Mouse (Mus musculus) liver, postnatal 0 days (tissue): ENCODE data around the gene Cyp4f17. TPM values are rescaled to one million over a fixed set of nuclear protein-coding genes. Genes with fewer than 3 reads are reported as not detected.
"Not testable (repeated sequence)": the region's sequence is repeated elsewhere in the genome, so short reads cannot be mapped to it uniquely, and the experiment has no call there.

Source experiments
- ATAC-seq: fragments of 200-750 bp; cut with Nextera tagmentation; 2 replicates; pipeline ENCODE4 v1.8.0; 2017; ENCODE audit warnings: mild to moderate bottlenecking, moderate library complexity
- DNase-seq: peaks from one replicate; pipeline ENCODE4 v3.0.0-alpha.2; 2016
- H3K27ac ChIP-seq: fragments of 300-500 bp; sonication (generic); 2 replicates; pipeline ENCODE4 v1.5.1; 2014; ENCODE audit warnings: antibody characterized with exemption, moderate library complexity, mild to moderate bottlenecking, low read depth
- H3K27me3 ChIP-seq: fragments of 300-500 bp; sonication (generic); 2 replicates; pipeline ENCODE4 v1.6.1; 2014; ENCODE audit warnings: low read length, control low read depth, mixed read lengths; ENCODE audit not compliant: insufficient read depth
- H3K36me3 ChIP-seq: fragments of 300-500 bp; sonication (generic); replicated peaks from 2 replicates; pipeline ENCODE4 v1.6.1; 2014; ENCODE audit warnings: mild to moderate bottlenecking, control low read depth, low read length, moderate library complexity, mixed read lengths; ENCODE audit not compliant: insufficient read depth
- H3K4me1 ChIP-seq: fragments of 300-500 bp; sonication (generic); 2 replicates; pipeline ENCODE4 v1.6.1; 2014; ENCODE audit warnings: antibody characterized with exemption, mild to moderate bottlenecking, control low read depth; ENCODE audit not compliant: insufficient read depth
- H3K4me2 ChIP-seq: fragments of 300-500 bp; sonication (generic); 2 replicates; pipeline ENCODE4 v1.6.1; 2014; ENCODE audit warnings: low read depth, mild to moderate bottlenecking, low read length, moderate library complexity, mixed read lengths
- H3K4me3 ChIP-seq: fragments of 300-500 bp; sonication (generic); 2 replicates; pipeline ENCODE4 v1.5.1; 2014; ENCODE audit warnings: low read depth, low read length
- H3K9ac ChIP-seq: fragments of 300-500 bp; sonication (generic); replicated peaks from 2 replicates; pipeline ENCODE4 v1.6.1; 2014; ENCODE audit warnings: mild to moderate bottlenecking, moderate library complexity
- H3K9me3 ChIP-seq: fragments of 300-500 bp; sonication (generic); 2 replicates; pipeline ENCODE4 v1.6.1; 2016; ENCODE audit warnings: mild to moderate bottlenecking, control low read depth, low read length, mixed read lengths
- CTCF ChIP-seq: sonication (generic); IDR thresholded peaks from 2 replicates; pipeline ENCODE4 v1.5.1; 2016; ENCODE audit warnings: antibody characterized with exemption, low read depth
- EP300 ChIP-seq: IDR thresholded peaks from 2 replicates; pipeline ENCODE4 v1.6.1; 2016; ENCODE audit warnings: antibody characterized with exemption, low read depth, mild to moderate bottlenecking
- WGBS: fragments of 180-500 bp; shearing (Covaris S2); extraction: QIAGEN DNeasy Blood & Tissue Kit; methylation state at CpG from one replicate; pipeline ENCODE4 v1.1.7; 2014; ENCODE audit not compliant: insufficient replicate concordance; 5-methylcytosine and 5-hydroxymethylcytosine counted together
- polyA plus RNA-seq: library from polyadenylated mRNA; unstranded; fragments of >200 nt; fragmentation: Nextera tagmentation; extraction: Ambion mirVana; gene quantifications from 2 replicates; pipeline ENCODE4 v1.2.1, GENCODE M21; 2015

Cyp4f17 gene
- polyA plus RNA-seq, 1 experiment from 2014 or later = 2.7 TPM

- Histone ChIP-seq H3K4me2 (no peak overlapping the region; the same call in 1 of the 2 replicates), H3K9me3 (no peaks in the 10 kb centered on the region), H3K27ac (no peak overlapping the region), H3K4me1 (no peaks in the 10 kb centered on the region; the same call in 1 of the 2 replicates), H3K27me3 (no peaks in the 10 kb centered on the region), H3K4me3 (no peak overlapping the region), H3K9ac (no peak overlapping the region), H3K36me3 (0 out of 2 replicates have a peak, but pooled peaks cover 6% of the 10 kb centered on the region)
- no peak for TF ChIP-seq EP300
- TF ChIP-seq CTCF = no peak
- 61% methylated on average over 5 of the region's 5 CpGs for WGBS
- no peak for ATAC-seq
- no peak for DNase-seq
Measured at GRCm38 (mm10) chr17:32522816-32523215, 17.0 kb downstream of the Cyp4f17 start.

DNA sequence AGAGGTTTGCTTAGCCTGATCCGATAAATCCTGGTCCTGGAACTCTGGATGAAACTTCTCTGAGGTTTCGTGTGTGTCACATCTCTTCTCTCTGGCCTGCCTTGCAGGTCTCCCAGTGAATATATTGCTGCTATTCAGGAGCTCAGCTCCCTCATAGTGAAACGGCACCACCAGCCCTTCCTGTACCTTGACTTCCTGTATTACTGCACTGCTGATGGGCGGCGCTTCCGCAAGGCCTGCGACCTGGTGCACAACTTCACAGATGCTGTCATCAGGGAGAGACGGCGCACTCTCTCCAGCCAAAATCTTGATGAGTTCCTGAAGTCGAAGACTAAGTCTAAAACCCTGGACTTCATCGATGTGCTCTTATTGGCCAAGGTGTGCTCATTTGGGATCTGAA is 18.0 kb downstream of the Cyp4f17 start:
- TF ChIP-seq CTCF (no peak), EP300 (no peak)
- Histone ChIP-seq H3K27ac (no peak overlapping the region), H3K4me2 (peak overlapping the region; percentile 44; the same call in 1 of the 2 replicates), H3K4me3 (peak overlapping the region; percentile 15; the same call in 1 of the 2 replicates), H3K27me3 (no peaks in the 10 kb centered on the region), H3K36me3 (0 out of 2 replicates have a peak, but pooled peaks cover 6% of the 10 kb centered on the region), H3K4me1 (peaks cover 5% of the 10 kb centered on the region; the same call in 1 of the 2 replicates), H3K9ac (no peak overlapping the region), H3K9me3 (no peaks in the 10 kb centered on the region)
- ATAC-seq (no peak), DNase-seq (peak; percentile 31)
- 60% methylated on average over 11 of the region's 11 CpGs for WGBS

DNA sequence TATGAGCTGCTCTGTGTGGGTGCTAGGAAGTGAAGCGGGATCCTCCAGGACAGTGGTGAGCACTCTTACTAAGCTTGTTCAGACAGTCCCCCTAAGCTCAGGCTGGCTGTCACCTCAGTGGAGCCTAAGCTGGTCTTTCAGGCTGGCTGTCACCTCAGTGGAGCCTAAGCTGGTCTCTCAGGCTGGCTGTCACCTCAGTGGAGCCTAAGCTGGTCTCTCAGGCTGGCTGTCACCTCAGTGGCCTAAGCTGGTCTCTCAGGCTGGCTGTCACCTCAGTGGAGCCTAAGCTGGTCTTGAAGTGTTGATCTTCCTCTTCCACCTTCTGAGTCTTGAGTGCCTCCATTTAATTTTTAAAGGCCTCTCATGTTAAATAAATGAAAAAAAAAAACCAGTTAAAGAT is 20.5 kb downstream of the Cyp4f17 start:
- not testable (repeated sequence) for H3K36me3 ChIP-seq, H3K27me3 ChIP-seq, H3K27ac ChIP-seq, DNase-seq, H3K9ac ChIP-seq, H3K4me3 ChIP-seq, H3K4me2 ChIP-seq, H3K9me3 ChIP-seq, ATAC-seq, H3K4me1 ChIP-seq
- WGBS = 85% methylated on average over 1 of the region's 1 CpGs

GRCm38 (mm10) chr17:32527748-32528147 is 21.9 kb downstream of the Cyp4f17 start:
- Histone ChIP-seq H3K4me1 (peaks cover 5% of the 10 kb centered on the region; the same call in 1 of the 2 replicates), H3K4me3 (no peak overlapping the region), H3K4me2 (peak overlapping the region; percentile 78), H3K36me3 (0 out of 2 replicates have a peak, but pooled peaks cover 3% of the 10 kb centered on the region), H3K27ac (no peak overlapping the region), H3K27me3 (no peaks in the 10 kb centered on the region), H3K9ac (no peak overlapping the region; the same call in 1 of the 2 replicates), H3K9me3 (no peaks in the 10 kb centered on the region)
- TF ChIP-seq CTCF (no peak), EP300 (no peak)
- DNase-seq (no peak), ATAC-seq (no peak)
- WGBS = 82% methylated on average over 11 of the region's 11 CpGs

DNA sequence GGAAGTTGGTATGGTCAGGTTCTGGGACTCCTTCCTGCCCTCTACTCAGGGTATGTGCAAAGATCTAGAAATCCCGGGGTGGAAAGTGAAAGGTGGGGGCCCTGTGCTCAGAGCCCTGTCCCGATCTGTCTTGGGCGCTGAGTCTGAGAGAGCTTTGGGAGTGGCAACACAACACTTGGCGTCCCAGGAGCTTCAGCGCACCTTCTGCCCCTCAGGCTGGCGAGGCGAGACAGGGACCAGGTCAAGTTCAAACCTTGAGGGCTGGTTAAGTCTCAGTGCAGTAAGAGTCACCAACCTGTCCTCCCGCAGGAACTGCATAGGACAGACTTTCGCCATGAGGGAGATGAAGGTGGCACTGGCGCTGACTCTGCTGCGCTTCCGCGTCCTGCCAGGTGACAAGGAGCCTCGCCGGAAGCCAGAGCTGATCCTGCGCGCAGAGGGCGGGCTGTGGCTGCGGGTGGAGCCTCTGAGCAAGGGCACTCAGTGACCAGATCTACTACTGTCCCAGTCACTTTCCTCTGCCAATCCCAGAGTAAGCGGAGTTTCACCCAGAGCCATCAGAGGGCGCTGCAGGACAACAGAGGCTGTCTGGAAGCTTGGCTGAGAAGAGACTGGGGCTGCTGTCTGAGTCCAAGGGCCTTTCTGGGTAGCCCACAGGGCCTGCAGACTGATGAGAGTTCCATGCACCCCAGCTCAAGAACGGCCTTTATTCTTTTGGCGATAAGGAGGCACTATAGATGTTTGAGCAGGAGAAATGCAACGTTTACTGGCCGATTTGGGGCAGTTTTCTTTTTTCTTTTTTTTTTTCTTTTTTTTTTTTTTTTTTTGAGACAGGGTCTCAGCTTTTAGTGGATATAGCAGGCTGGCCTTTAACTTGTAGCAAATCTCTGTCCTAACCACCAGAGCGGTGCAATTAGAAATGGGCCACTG is 22.8 kb downstream of the Cyp4f17 start:
- TF ChIP-seq EP300 (no peak), CTCF (peak; percentile 95)

DNA sequence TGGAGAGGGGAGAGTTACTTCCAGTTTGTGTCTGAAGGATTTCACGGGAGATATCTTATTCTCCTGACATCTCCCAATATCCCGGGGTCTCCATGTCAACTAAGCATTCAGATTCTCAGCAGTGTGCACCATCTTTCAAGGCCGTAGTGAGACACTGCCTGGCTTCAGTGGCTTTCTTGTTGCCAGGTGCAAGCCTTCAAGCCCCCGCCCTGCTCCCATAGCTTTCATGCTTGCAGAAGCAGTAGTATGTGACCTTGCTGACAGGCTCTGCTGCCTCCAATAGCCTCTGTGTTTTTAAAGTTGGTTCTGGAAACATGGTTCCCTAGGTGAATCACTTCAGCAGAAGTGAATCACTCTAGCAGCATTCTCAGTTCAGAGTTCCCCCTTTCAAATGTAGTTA is 26.5 kb downstream of the Cyp4f17 start:
- not testable (repeated sequence) for H3K4me1 ChIP-seq, H3K9me3 ChIP-seq, H3K9ac ChIP-seq, H3K27me3 ChIP-seq, H3K4me2 ChIP-seq, H3K27ac ChIP-seq, DNase-seq, H3K4me3 ChIP-seq, ATAC-seq, H3K36me3 ChIP-seq
- WGBS = 56% methylated on average over 4 of the region's 4 CpGs

More for the DNA sequence above, 22.8 kb downstream of the Cyp4f17 start:
- Histone ChIP-seq H3K27me3 (no peaks in the 10 kb centered on the region), H3K27ac (peak overlapping the region; percentile 34; the same call in 1 of the 2 replicates), H3K36me3 (no peaks in the 10 kb centered on the region), H3K4me3 (peak overlapping the region; percentile 45), H3K9ac (peak overlapping the region; percentile 64), H3K9me3 (no peaks in the 10 kb centered on the region), H3K4me1 (peaks cover 5% of the 10 kb centered on the region; the same call in 1 of the 2 replicates), H3K4me2 (peak overlapping the region; percentile 78)
- ATAC-seq = peak; percentile 97
- DNase-seq = peak; percentile 91
- WGBS = 13% methylated on average over 26 of the region's 26 CpGs
